Mouse (Mus musculus) brain, adult 2 months (tissue): Measurements from ENCODE around the gene Cmtm6.

Experiments
- DNase-seq: peaks from one replicate; pipeline ENCODE4 v3.0.0; 2011; ENCODE audit warnings: low read depth, low spot score

Gene Cmtm6

GRCm38 (mm10) chr9:114729911-114730805, 758 bp upstream of the Cmtm6 start:
- DNase-seq: no peak

- peak; percentile 47 for DNase-seq
These were observed 1.2 kb downstream of the Cmtm6 start for GRCm38 (mm10) chr9:114731871-114732682.

- DNase-seq: no peak
These were observed 2.3 kb downstream of the Cmtm6 start for GRCm38 (mm10) chr9:114733238-114733637.

- DNase-seq: peak; percentile 43
These were observed 5.5 kb downstream of the Cmtm6 start for GRCm38 (mm10) chr9:114736442-114736841.

GRCm38 (mm10) chr9:114740336-114740735, 9.4 kb downstream of the Cmtm6 start:
- DNase-seq: no peak

- DNase-seq: peak; percentile 53
These were observed 11.8 kb downstream of the Cmtm6 start for GRCm38 (mm10) chr9:114742731-114743130.

- DNase-seq: peak; percentile 30
These were observed 14.2 kb downstream of the Cmtm6 start for GRCm38 (mm10) chr9:114745163-114745562.

- DNase-seq: peak; percentile 43
These were observed 14.7 kb downstream of the Cmtm6 start for GRCm38 (mm10) chr9:114745654-114746053.

- DNase-seq: peak; percentile 78
These were observed 16.1 kb downstream of the Cmtm6 start for GRCm38 (mm10) chr9:114747012-114747411.

- no peak for DNase-seq
These were observed 16.6 kb downstream of the Cmtm6 start for GRCm38 (mm10) chr9:114747466-114747865.

GRCm38 (mm10) chr9:114751582-114751981, 20.7 kb downstream of the Cmtm6 start:
- no peak for DNase-seq

- DNase-seq: no peak
These were observed 21.4 kb downstream of the Cmtm6 start for GRCm38 (mm10) chr9:114752311-114752710.

- DNase-seq: peak; percentile 94
These were observed 22.1 kb downstream of the Cmtm6 start for GRCm38 (mm10) chr9:114752863-114753484.

- DNase-seq: no peak
These were observed 27.4 kb downstream of the Cmtm6 start for GRCm38 (mm10) chr9:114758272-114758671.

GRCm38 (mm10) chr9:114758801-114759200, 27.9 kb downstream of the Cmtm6 start:
- DNase-seq: no peak

- DNase-seq: no peak
These were observed 29.0 kb downstream of the Cmtm6 start for GRCm38 (mm10) chr9:114759886-114760285.

GRCm38 (mm10) chr9:114760353-114760752, 29.4 kb downstream of the Cmtm6 start:
- no peak for DNase-seq

GRCm38 (mm10) chr9:114761848-114762247, 30.9 kb downstream of the Cmtm6 start:
- DNase-seq: peak; percentile 29

GRCm38 (mm10) chr9:114763341-114763740, 32.4 kb downstream of the Cmtm6 start:
- no peak for DNase-seq

GRCm38 (mm10) chr9:114767030-114767429, 36.1 kb downstream of the Cmtm6 start:
- DNase-seq: peak; percentile 86

GRCm38 (mm10) chr9:114767507-114767906, 36.6 kb downstream of the Cmtm6 start:
- no peak for DNase-seq

GRCm38 (mm10) chr9:114768066-114768465, 37.1 kb downstream of the Cmtm6 start:
- no peak for DNase-seq
